Mouse (Mus musculus) G1E (cell line): ENCODE measurements around the gene Tnfrsf1b. TPM values are rescaled to one million over a fixed set of nuclear protein-coding genes. Genes with fewer than 3 reads are reported as not detected.

Experiments used
- ATAC-seq: 2 replicates; pipeline ENCODE4 v1.8.0; 2016; ENCODE audit warnings: mild to moderate bottlenecking; ENCODE audit not compliant: insufficient number of reproducible peaks, poor library complexity, low FRiP score, severe bottlenecking; ENCODE audit errors: extremely low read depth
- DNase-seq: peaks from one replicate; pipeline ENCODE4 v3.0.0; 2012; ENCODE audit warnings: low spot score
- H3K27me3 ChIP-seq: 2 replicates; pipeline ENCODE4 v1.6.1; 2012; ENCODE audit warnings: mild to moderate bottlenecking, low read length, inconsistent platforms; ENCODE audit not compliant: insufficient read depth
- H3K36me3 ChIP-seq: replicated peaks from 2 replicates; pipeline ENCODE3; 2012; ENCODE audit warnings: mild to moderate bottlenecking, inconsistent platforms
- H3K4me1 ChIP-seq: 2 replicates; pipeline ENCODE4 v1.6.1; 2012; ENCODE audit warnings: low read depth, low read length, inconsistent platforms, mixed read lengths; ENCODE audit not compliant: insufficient read depth
- H3K4me3 ChIP-seq: 2 replicates; pipeline ENCODE4 v1.5.1; 2012; ENCODE audit warnings: low read depth, mild to moderate bottlenecking, inconsistent platforms, low read length, moderate library complexity, mixed read lengths
- H3K9me3 ChIP-seq: replicated peaks from 2 replicates; pipeline ENCODE4 v1.6.1; 2012; ENCODE audit warnings: inconsistent platforms
- CTCF ChIP-seq: IDR thresholded peaks from 2 replicates; pipeline ENCODE4 v1.5.1; 2012; ENCODE audit warnings: low read depth, low read length, inconsistent platforms, mixed read lengths
- GATA1 ChIP-seq: IDR thresholded peaks from 2 replicates; pipeline ENCODE4 v1.6.1; 2012; ENCODE audit warnings: borderline replicate concordance, low read length, inconsistent platforms, mixed read lengths
- GATA2 ChIP-seq: IDR thresholded peaks from 2 replicates; pipeline ENCODE4 v1.6.1; 2012; ENCODE audit warnings: low read depth, low read length, inconsistent platforms, borderline replicate concordance
- POLR2AphosphoS5 ChIP-seq: IDR thresholded peaks from 2 replicates; pipeline ENCODE4 v1.6.1; 2012; ENCODE audit warnings: low read depth, low read length, inconsistent platforms; ENCODE audit not compliant: insufficient replicate concordance
- TAL1 ChIP-seq: conservative IDR thresholded peaks from 2 replicates; pipeline ENCODE4 v1.6.1; 2012; ENCODE audit warnings: low read depth, low read length, inconsistent platforms, mixed read lengths
- polyA plus RNA-seq: library from polyadenylated mRNA; stranded (reverse); fragments of >175 nt; gene quantifications from 2 replicates; pipeline ENCODE4 v1.2.3, GENCODE M21; 2012
- total RNA-seq, 2 experiments: library from RNA; stranded (forward) in 1 of 2; stranded (reverse) in 1 of 2; fragments of 200-1000 nt in 1 of 2; fragments of >200 nt in 1 of 2; fragmentation: Nextera tagmentation in 1 of 2; gene quantifications; 2 replicates each; pipeline ENCODE4 v1.2.3; 2014 to 2017

The Tnfrsf1b gene
- total and polyA plus RNA-seq, 3 experiments = not detected

- DNase-seq = no peak
- no peak overlapping the region for H3K4me3 ChIP-seq
- TF ChIP-seq GATA2 (no peak), TAL1 (no peak), POLR2AphosphoS5 (no peak), GATA1 (no peak), CTCF (no peak)
- peaks cover 49% of the 10 kb centered on the region for H3K9me3 ChIP-seq
- no peaks in the 10 kb centered on the region for H3K36me3 ChIP-seq
- H3K27me3 ChIP-seq = no peaks in the 10 kb centered on the region
- ATAC-seq = no peak
- no peaks in the 10 kb centered on the region for H3K4me1 ChIP-seq
Measured at GRCm38 (mm10) chr4:145229051-145229450, 17.6 kb downstream of the Tnfrsf1b start.

GRCm38 (mm10) chr4:145224613-145225012 is 22.1 kb downstream of the Tnfrsf1b start:
- DNase-seq = no peak
- Histone ChIP-seq H3K27me3 (no peaks in the 10 kb centered on the region), H3K9me3 (peaks cover 57% of the 10 kb centered on the region), H3K4me1 (no peaks in the 10 kb centered on the region), H3K36me3 (no peaks in the 10 kb centered on the region), H3K4me3 (no peak overlapping the region)
- ATAC-seq = no peak
- TF ChIP-seq TAL1 = no peak
- no peak for TF ChIP-seq GATA1
- no peak for TF ChIP-seq GATA2
- TF ChIP-seq POLR2AphosphoS5 = no peak
- TF ChIP-seq CTCF = no peak

GRCm38 (mm10) chr4:145222064-145222463 is 24.6 kb downstream of the Tnfrsf1b start:
- Histone ChIP-seq H3K4me3 (no peak overlapping the region), H3K36me3 (no peaks in the 10 kb centered on the region), H3K4me1 (no peaks in the 10 kb centered on the region), H3K27me3 (no peaks in the 10 kb centered on the region), H3K9me3 (peaks cover 49% of the 10 kb centered on the region)
- ATAC-seq (no peak; the same call in 1 of the 2 replicates), DNase-seq (no peak)
- TF ChIP-seq POLR2AphosphoS5 = no peak
- TF ChIP-seq CTCF = no peak
- no peak for TF ChIP-seq TAL1
- TF ChIP-seq GATA1 = no peak
- no peak for TF ChIP-seq GATA2

GRCm38 (mm10) chr4:145221379-145221778 is 25.3 kb downstream of the Tnfrsf1b start:
- Histone ChIP-seq H3K4me3 (no peak overlapping the region), H3K27me3 (no peaks in the 10 kb centered on the region), H3K9me3 (peaks cover 49% of the 10 kb centered on the region), H3K4me1 (no peaks in the 10 kb centered on the region), H3K36me3 (no peaks in the 10 kb centered on the region)
- DNase-seq (no peak), ATAC-seq (no peak)
- no peak for TF ChIP-seq GATA1
- no peak for TF ChIP-seq POLR2AphosphoS5
- TF ChIP-seq CTCF = no peak
- no peak for TF ChIP-seq TAL1
- no peak for TF ChIP-seq GATA2

GRCm38 (mm10) chr4:145220001-145220400 is 26.7 kb downstream of the Tnfrsf1b start:
- Histone ChIP-seq H3K4me1 (no peaks in the 10 kb centered on the region), H3K36me3 (no peaks in the 10 kb centered on the region)

GRCm38 (mm10) chr4:145219240-145219985 is 27.3 kb downstream of the Tnfrsf1b start:
- Histone ChIP-seq H3K36me3 (no peaks in the 10 kb centered on the region), H3K27me3 (no peaks in the 10 kb centered on the region), H3K9me3 (peaks cover 47% of the 10 kb centered on the region), H3K4me3 (no peak overlapping the region), H3K4me1 (no peaks in the 10 kb centered on the region)
- DNase-seq (no peak), ATAC-seq (no peak)
- TF ChIP-seq TAL1 = no peak
- TF ChIP-seq POLR2AphosphoS5 = no peak
- TF ChIP-seq CTCF = no peak
- no peak for TF ChIP-seq GATA2
- no peak for TF ChIP-seq GATA1

More at GRCm38 (mm10) chr4:145220001-145220400, 26.7 kb downstream of the Tnfrsf1b start:
- ATAC-seq = no peak
- no peaks in the 10 kb centered on the region for H3K27me3 ChIP-seq
- H3K9me3 ChIP-seq = peaks cover 51% of the 10 kb centered on the region
- no peak overlapping the region for H3K4me3 ChIP-seq
- DNase-seq = no peak
- TF ChIP-seq TAL1 (no peak), CTCF (no peak), POLR2AphosphoS5 (no peak), GATA1 (no peak)

- Histone ChIP-seq H3K9me3 (peaks cover 34% of the 10 kb centered on the region), H3K27me3 (no peaks in the 10 kb centered on the region), H3K36me3 (no peaks in the 10 kb centered on the region), H3K4me3 (no peak overlapping the region), H3K4me1 (no peaks in the 10 kb centered on the region)
- ATAC-seq = no peak
- no peak for DNase-seq
- TF ChIP-seq GATA2 = no peak
- TF ChIP-seq GATA1 = no peak
- TF ChIP-seq CTCF = no peak
- TF ChIP-seq POLR2AphosphoS5 = no peak
- no peak for TF ChIP-seq TAL1
Measured at GRCm38 (mm10) chr4:145217837-145218236, 28.8 kb downstream of the Tnfrsf1b start.
